Mouse (Mus musculus): ENCODE measurements around the gene Dchs1.
"Not testable (repeated sequence)": the region's sequence is repeated elsewhere in the genome, so short reads cannot be mapped to it uniquely, and the experiment has no call there.

The Dchs1 gene

DNA sequence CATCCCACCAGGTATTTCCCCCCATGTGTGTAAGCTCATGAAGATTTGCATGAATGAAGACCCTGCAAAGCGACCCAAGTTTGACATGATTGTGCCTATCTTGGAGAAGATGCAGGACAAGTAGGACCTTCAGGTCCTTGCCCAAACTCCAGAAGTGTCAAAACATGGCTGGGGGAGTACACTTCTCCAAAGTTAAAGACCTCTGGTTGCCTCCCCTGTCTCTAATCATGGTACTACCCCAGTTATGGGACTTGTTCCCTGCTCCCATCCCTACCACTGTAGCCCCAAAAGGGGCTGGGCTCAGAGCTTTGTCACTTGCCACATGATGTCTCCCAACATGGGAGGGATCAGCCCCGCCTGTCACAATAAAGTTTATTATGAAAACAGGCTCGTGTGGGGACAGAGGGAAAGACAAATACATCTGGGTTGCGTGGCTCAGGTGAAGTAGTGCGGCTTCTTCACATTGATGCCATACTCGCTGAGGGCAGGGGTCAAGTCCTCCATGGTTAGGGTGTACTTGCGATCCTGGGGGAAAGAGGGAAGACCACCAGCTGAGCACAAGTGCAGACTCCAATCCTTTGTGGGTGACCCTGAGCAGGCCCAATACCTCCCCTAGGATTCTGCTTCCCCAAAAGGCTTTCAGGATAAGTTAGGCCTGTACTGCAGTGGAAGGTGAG, 44.8 kb downstream of the Dchs1 start:
- not testable (repeated sequence) for DNase-seq (ENCODE audit: low spot score)

- no peak for DNase-seq (ENCODE audit: low spot score)
Measured at GRCm38 (mm10) chr7:105741978-105742377, 45.5 kb downstream of the Dchs1 start.

- DNase-seq (ENCODE audit: low spot score): no peak
Measured at GRCm38 (mm10) chr7:105740851-105741250, 46.6 kb downstream of the Dchs1 start.

- no peak for DNase-seq (ENCODE audit: low spot score)
Measured at GRCm38 (mm10) chr7:105740089-105740795, 47.2 kb downstream of the Dchs1 start.

DNA sequence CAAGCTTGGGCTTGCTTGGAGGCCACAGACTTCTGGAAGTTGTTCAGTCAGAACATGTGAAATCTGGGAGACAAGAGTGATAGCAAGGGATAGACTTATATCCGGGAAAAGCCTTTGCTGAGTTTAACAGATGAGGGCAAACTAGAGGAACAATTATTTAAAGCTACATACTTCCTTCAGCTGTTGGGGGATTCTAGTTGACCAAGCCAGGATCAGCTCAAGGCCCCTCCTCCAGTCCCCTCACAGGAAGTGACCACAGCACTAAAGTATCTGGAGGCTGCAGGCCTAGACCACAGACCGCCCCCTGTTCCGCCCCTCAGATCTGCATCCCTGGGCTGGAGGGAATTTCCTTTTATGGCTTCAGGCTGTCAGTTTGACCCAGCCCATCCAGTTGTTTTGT, 48.5 kb downstream of the Dchs1 start:
- DNase-seq (ENCODE audit: low spot score): no peak

- DNase-seq (ENCODE audit: low spot score): no peak
Measured at GRCm38 (mm10) chr7:105738286-105738685, 49.2 kb downstream of the Dchs1 start.

- DNase-seq (ENCODE audit: low spot score): no peak
Measured at GRCm38 (mm10) chr7:105737648-105738047, 49.8 kb downstream of the Dchs1 start.

- DNase-seq (ENCODE audit: low spot score): no peak
Measured at GRCm38 (mm10) chr7:105736911-105737521, 50.4 kb downstream of the Dchs1 start, which contains the start of gene Rrp8. Gene Rrp8, minus strand, starts transcription at chr7:105737385.

- DNase-seq (ENCODE audit: low spot score): peak; percentile 80
Measured at GRCm38 (mm10) chr7:105736264-105736901, 51.1 kb downstream of the Dchs1 start, which contains the start of gene Ilk. Gene Ilk, plus strand, starts transcription at chr7:105736592.

DNA sequence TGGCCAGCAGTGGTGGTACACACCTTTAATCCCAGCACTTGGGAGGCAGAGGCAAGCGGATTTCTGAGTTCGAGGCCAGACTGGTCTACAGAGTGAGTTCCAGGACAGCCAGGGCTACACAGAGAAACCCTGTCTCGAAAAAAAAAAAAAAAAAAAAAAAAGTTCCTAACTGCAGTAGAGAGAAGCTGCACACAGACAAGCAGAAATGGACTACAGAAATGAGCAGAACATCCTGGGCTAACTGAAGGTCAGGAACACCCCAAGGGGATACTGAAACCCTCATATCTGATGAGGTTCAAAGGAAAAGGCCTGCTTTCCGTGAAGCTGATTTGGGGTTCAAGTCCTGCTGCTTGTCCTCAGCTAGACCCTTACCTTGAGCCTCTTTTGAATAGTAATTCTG, 52.0 kb downstream of the Dchs1 start:
- DNase-seq (ENCODE audit: low spot score): not testable (repeated sequence)

GRCm38 (mm10) chr7:105734826-105735225, 52.6 kb downstream of the Dchs1 start:
- DNase-seq (ENCODE audit: low spot score): no peak

DNA sequence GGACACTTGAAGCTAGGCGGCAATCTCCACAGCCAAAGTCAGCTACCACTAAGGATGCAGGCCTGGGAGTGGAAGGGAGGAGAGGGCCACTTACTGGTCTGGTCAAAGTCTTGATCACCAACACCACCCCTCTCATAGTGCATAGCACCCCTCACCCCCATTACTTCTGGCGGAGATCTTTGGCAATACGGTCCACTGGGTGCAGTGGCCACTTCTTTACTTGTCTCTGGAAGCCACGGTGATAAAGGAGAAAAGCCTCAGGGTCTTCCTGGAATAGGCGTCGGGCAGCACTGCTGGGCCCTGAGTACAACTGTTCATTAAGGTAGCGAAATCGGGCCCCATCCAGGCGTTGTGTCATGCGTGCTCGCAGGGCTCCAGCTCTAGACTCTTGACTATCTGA, 53.6 kb downstream of the Dchs1 start:
- no peak for DNase-seq (ENCODE audit: low spot score)

DNA sequence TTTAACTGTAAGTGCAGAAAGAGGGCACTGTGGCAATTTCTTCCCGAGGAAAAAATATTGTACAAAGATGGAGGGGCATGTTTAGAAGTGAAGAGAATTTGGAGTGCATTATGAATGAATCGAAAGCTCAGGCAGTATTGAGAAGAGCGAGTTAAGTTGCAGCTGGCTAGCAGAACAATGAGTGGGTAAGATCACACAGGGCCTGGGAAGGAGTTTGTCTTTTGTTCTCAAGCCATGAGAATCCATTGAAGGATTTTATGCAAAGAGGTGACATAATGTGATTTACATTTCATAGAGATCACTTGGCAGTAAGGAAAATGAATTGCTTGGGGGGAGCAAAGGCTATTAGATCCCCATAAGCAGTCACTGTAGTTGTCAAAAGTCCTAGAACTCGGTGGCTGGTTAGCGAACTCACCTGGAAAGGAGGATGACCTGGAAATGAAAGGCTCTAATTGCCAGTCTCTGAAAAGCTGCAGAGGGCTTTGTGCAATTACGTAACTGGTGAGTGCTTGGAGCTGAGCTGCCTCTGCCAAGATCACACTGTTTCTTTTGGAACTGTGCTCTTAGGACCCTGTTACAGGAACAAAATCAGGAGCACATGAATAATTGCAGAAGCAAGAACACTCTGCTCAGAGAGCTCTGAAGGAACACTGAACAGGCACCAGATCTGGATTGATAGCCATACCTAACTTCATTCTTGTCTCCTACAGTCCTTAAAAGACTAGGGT, 58.6 kb downstream of the Dchs1 start:
- no peak for DNase-seq (ENCODE audit: low spot score)

- DNase-seq (ENCODE audit: low spot score): no peak
Measured at GRCm38 (mm10) chr7:105726980-105727325, 60.5 kb downstream of the Dchs1 start.

DNA sequence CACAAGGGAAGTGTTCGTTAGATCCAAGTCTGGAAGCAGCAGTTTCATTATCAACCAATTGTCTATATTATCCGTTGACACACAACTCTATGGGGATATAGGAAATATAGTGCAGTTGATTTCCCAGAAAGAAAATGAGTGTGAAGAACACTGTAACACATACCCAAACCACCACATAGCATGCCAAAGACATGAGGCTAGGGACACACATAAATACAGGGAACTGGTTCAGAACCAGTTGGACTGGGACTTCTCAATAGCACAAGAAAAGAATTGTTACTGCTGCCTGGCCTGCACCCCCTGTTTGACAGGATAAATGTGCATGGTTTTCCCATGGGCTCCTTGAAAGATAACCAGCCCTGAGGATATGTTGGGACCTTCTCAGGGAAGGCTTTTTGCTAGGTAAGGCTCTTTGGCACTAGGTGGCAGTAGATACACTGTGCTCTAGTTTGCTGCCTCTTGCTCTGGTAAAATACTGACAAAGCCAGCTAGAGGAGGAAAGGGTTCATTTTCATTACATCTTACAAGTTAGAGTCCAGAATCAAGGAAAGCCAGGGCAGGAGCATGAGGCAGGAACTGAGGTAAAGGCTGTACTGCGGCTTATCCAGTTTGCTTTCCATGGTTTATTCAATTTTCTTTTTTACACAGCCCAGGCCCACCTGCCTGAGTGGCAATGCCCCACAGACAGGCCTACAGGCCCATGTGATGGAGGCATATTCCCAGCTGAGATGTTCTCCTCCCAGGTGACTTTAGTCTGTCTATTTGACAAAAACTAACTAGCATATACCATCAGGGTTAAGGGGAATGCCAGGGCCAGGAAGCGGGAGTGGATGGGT, 61.1 kb downstream of the Dchs1 start:
- DNase-seq (ENCODE audit: low spot score): no peak

DNA sequence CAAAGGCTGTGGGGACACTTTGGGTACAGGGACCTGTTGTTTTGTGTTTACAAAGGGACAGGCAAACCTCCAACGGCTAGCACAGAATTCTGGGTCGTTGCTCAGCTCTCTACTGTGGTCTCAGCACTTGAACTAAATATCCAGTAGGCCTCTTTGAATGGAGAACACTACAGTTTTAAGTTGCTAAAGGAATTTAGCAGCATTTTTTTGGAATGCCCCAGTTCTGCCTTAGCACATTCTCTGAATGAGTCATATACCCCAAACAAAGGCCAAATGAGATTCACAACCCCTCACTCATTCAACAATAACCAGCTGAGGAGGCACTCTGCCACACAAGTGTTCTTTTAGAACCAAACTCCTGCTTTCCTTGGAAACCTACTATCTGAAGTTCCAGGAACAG, 65.5 kb downstream of the Dchs1 start:
- DNase-seq (ENCODE audit: low spot score): no peak

- DNase-seq (ENCODE audit: low spot score): no peak
Measured at GRCm38 (mm10) chr7:105715366-105715765, 72.1 kb downstream of the Dchs1 start.

DNA sequence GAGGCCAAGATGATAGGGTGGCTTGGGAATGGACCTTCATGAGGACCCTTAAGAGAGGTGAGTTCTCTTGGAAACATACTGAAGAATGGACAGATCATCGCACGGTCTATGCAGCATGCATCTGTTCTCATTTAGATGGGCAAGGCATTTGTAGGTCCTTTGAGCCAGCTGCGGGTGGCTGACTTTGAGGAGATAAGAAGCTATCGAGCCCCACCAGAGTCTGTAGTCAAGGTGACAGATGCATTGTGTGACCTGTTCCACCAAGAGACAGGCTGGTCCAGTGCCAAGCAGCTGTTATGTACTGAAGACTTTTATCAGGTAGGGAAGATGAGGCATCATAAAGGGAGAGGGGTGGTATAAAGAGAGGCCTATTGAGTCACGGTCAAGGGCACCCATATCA, 78.7 kb downstream of the Dchs1 start:
- no peak for DNase-seq (ENCODE audit: low spot score)

- DNase-seq (ENCODE audit: low spot score): no peak
Measured at GRCm38 (mm10) chr7:105703816-105704215, 83.6 kb downstream of the Dchs1 start.

DNA sequence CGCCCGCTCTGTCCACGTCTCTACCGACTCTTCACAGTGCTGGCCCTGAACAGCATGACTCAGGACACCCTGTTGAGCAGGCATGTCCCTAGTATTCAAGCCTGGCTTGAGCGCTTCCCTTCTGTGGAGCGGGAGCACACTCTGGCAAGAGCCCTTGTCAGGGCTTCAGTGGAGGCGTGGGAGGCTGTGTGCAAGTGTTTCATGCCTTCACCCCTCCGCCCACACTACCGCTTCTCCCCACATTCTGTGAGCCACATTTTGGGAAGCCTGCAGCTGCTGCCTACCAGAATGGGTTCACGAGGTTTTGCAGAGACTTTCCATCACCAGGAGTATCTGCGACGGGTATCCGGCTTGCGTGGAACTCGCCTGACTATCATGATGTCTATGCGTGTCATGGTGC, 84.3 kb downstream of the Dchs1 start:
- no peak for DNase-seq (ENCODE audit: low spot score)

All from ovary, postnatal 10 days (tissue).